Mouse (Mus musculus) hindbrain, embryonic 11.5 days (tissue): ENCODE data around the gene Fcho2. TPM values are rescaled to one million over a fixed set of nuclear protein-coding genes. Genes with fewer than 3 reads are reported as not detected.

Source experiments
- ATAC-seq: fragments of 200-750 bp; cut with Nextera tagmentation; 2 replicates; pipeline ENCODE4 v1.8.0; 2017; ENCODE audit warnings: mild to moderate bottlenecking, moderate TSS enrichment, moderate library complexity; ENCODE audit not compliant: low FRiP score
- DNase-seq: peaks from one replicate; pipeline ENCODE4 v3.0.0-alpha.2; 2015; ENCODE audit warnings: low spot score
- H3K27ac ChIP-seq: fragments of 300-500 bp; sonication (generic); 2 replicates; pipeline ENCODE4 v1.5.1; 2014; ENCODE audit warnings: mild to moderate bottlenecking, low read depth, low read length
- H3K27me3 ChIP-seq: fragments of 300-500 bp; sonication (generic); 2 replicates; pipeline ENCODE4 v1.6.1; 2014; ENCODE audit warnings: mild to moderate bottlenecking, low read length, moderate library complexity, mixed read lengths; ENCODE audit not compliant: control insufficient read depth, insufficient read depth
- H3K36me3 ChIP-seq: fragments of 300-500 bp; sonication (generic); 2 replicates; pipeline ENCODE4 v1.6.1; 2014; ENCODE audit warnings: mild to moderate bottlenecking, low read length, moderate library complexity, mixed read lengths; ENCODE audit not compliant: control insufficient read depth, insufficient read depth
- H3K4me1 ChIP-seq: fragments of 300-500 bp; sonication (generic); replicated peaks from 2 replicates; pipeline ENCODE4 v1.6.1; 2014; ENCODE audit warnings: low read length, mixed read lengths; ENCODE audit not compliant: control insufficient read depth, insufficient read depth
- H3K4me2 ChIP-seq: fragments of 300-500 bp; sonication (generic); replicated peaks from 2 replicates; pipeline ENCODE4 v1.6.1; 2014; ENCODE audit warnings: mild to moderate bottlenecking, low read depth, low read length
- H3K4me3 ChIP-seq: fragments of 300-500 bp; sonication (generic); 2 replicates; pipeline ENCODE4 v1.5.1; 2014; ENCODE audit warnings: low read depth, low read length
- H3K9ac ChIP-seq: fragments of 300-500 bp; sonication (generic); 2 replicates; pipeline ENCODE4 v1.6.1; 2014; ENCODE audit warnings: low read depth, low read length
- H3K9me3 ChIP-seq: fragments of 300-500 bp; sonication (generic); 2 replicates; pipeline ENCODE4 v1.6.1; 2016; ENCODE audit warnings: low read length; ENCODE audit not compliant: control insufficient read depth
- WGBS: fragments of 180-500 bp; shearing (Covaris S2); extraction: QIAGEN DNeasy Blood & Tissue Kit; methylation state at CpG from one replicate; pipeline ENCODE4 v1.1.7; 2014; 5-methylcytosine and 5-hydroxymethylcytosine counted together
- polyA plus RNA-seq: library from polyadenylated mRNA; unstranded; fragments of >200 nt; fragmentation: Nextera tagmentation; extraction: Ambion mirVana; gene quantifications from 2 replicates; pipeline ENCODE4 v1.2.1, GENCODE M21; 2014

Fcho2 gene
- polyA plus RNA-seq, 1 experiment from 2014 or later, result 35.5 TPM

- Histone ChIP-seq H3K4me1 (no peaks in the 10 kb centered on the region), H3K36me3 (0 out of 2 replicates have a peak, but pooled peaks cover 3% of the 10 kb centered on the region), H3K4me2 (no peak overlapping the region), H3K4me3 (no peak overlapping the region), H3K9ac (no peak overlapping the region), H3K9me3 (no peaks in the 10 kb centered on the region), H3K27me3 (no peaks in the 10 kb centered on the region), H3K27ac (no peak overlapping the region)
- no peak for ATAC-seq
- no peak for DNase-seq
These were observed 71.4 kb downstream of the Fcho2 start for GRCm38 (mm10) chr13:98743829-98744228.

- no peak overlapping the region for H3K9ac ChIP-seq
- no peak overlapping the region for H3K4me2 ChIP-seq
- WGBS, result 95% methylated on average over 6 of the region's 6 CpGs
- DNase-seq (no peak), ATAC-seq (no peak)
- H3K4me1 ChIP-seq, result no peaks in the 10 kb centered on the region
- no peaks in the 10 kb centered on the region for H3K27me3 ChIP-seq
- 0 out of 2 replicates have a peak, but pooled peaks cover 3% of the 10 kb centered on the region for H3K36me3 ChIP-seq
- no peak overlapping the region for H3K27ac ChIP-seq
- no peaks in the 10 kb centered on the region for H3K9me3 ChIP-seq
- no peak overlapping the region for H3K4me3 ChIP-seq
These were observed 72.0 kb downstream of the Fcho2 start for GRCm38 (mm10) chr13:98743214-98743613.

DNA sequence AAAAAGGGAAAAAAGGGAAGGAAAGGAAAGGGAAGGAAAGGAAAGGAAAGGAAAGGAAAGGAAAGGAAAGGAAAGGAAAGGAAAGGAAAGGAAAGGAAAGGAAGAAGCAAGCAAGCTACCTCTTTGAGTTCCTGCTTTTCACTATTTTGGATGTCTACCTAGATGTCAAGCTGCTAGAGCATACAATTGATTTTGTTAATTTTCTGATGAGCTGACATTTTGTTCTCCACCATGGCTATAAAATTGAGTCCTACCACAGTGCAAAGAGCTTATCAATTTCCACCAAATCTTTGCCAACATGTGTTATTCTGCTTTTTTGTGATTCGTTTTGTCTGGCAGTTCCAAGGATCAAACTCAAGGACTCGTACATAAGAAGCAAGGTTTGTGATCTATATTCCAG is 77.0 kb downstream of the Fcho2 start:
- H3K36me3 ChIP-seq, result 0 out of 2 replicates have a peak, but pooled peaks cover 2% of the 10 kb centered on the region
- no peaks in the 10 kb centered on the region for H3K9me3 ChIP-seq
- 93% methylated on average over 2 of the region's 2 CpGs for WGBS
- no peak for ATAC-seq
- H3K4me2 ChIP-seq, result no peak overlapping the region
- no peak for DNase-seq
- H3K9ac ChIP-seq, result no peak overlapping the region
- no peaks in the 10 kb centered on the region for H3K4me1 ChIP-seq
- no peak overlapping the region for H3K27ac ChIP-seq
- no peak overlapping the region for H3K4me3 ChIP-seq
- no peaks in the 10 kb centered on the region for H3K27me3 ChIP-seq

GRCm38 (mm10) chr13:98733292-98733691 is 82.0 kb downstream of the Fcho2 start:
- H3K4me3 ChIP-seq, result no peak overlapping the region
- 76% methylated on average over 3 of the region's 3 CpGs for WGBS
- no peak overlapping the region for H3K9ac ChIP-seq
- no peaks in the 10 kb centered on the region for H3K4me1 ChIP-seq
- no peaks in the 10 kb centered on the region for H3K9me3 ChIP-seq
- H3K27me3 ChIP-seq, result no peaks in the 10 kb centered on the region
- H3K27ac ChIP-seq, result no peak overlapping the region
- ATAC-seq (no peak), DNase-seq (no peak)
- no peak overlapping the region for H3K4me2 ChIP-seq
- peaks cover 2% of the 10 kb centered on the region; the same call in 1 of the 2 replicates for H3K36me3 ChIP-seq

DNA sequence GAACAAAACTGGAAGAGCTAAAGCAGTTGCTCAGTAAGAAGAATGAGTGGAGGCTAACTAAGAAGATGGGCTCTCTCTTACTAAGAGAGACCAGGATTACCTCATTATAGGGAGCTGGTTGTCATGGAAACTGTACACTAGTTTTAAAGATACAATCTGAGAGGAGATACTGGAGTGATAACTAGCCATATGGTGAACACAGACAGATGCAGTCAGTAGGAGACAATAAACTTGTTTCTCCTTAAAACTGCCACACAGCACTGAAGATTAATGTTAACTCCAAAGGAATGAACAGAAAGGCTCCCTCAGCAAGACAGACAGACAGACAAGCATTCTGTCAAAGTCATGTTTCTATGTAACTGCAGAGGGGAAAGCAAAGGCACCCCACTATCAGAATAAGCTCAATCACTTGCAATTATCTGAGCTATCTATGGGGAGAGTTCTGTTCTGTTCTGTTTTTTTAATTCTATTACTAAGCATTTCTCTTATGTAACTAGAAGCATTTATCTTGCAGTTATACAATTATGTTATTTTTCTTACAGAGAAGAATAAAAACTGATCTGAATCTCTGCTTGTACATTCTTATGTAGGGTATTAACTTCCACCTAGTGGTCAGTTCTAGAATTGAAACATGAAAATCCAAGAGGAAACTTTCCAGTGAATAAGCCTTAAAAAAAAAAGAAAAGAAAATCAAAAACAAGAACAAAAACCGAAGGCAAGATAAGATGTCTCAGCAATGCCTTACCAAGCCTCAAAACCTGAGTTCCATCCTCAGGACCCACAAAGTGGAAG is 85.8 kb downstream of the Fcho2 start:
- H3K9me3 ChIP-seq, result no peaks in the 10 kb centered on the region
- DNase-seq (no peak), ATAC-seq (no peak)
- no peaks in the 10 kb centered on the region for H3K4me1 ChIP-seq
- no peak overlapping the region for H3K4me3 ChIP-seq
- no peaks in the 10 kb centered on the region for H3K27me3 ChIP-seq
- 76% methylated on average over 1 of the region's 1 CpGs for WGBS
- H3K4me2 ChIP-seq, result no peak overlapping the region
- peaks cover 2% of the 10 kb centered on the region; the same call in 1 of the 2 replicates for H3K36me3 ChIP-seq
- no peak overlapping the region for H3K27ac ChIP-seq
- H3K9ac ChIP-seq, result no peak overlapping the region

DNA sequence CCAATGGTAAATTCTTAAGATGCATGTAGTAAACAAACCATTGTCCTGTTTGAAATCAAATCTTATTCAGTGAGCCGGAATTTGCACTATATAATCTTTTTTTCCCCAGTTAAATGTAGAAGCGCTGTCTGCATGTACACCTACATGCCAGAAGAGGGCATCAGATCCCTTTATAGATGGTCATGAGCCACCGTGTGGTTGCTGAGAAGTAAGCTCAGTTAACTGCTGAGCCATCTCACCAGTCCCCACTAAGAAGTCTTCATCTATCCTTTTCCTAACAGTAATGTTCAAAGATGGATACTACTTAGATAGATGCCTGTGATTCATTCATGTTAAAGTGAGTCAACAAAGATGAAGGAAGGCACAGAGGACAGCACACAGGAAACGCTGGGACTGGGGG is 88.8 kb downstream of the Fcho2 start:
- DNase-seq (peak; percentile 23), ATAC-seq (no peak)
- no peak overlapping the region for H3K4me3 ChIP-seq
- H3K4me1 ChIP-seq, result no peaks in the 10 kb centered on the region
- H3K9me3 ChIP-seq, result no peaks in the 10 kb centered on the region
- whole genome bisulfite sequencing, result 71% methylated on average over 4 of the region's 4 CpGs
- no peak overlapping the region for H3K27ac ChIP-seq
- H3K9ac ChIP-seq, result no peak overlapping the region
- H3K4me2 ChIP-seq, result no peak overlapping the region
- H3K36me3 ChIP-seq, result peaks cover 2% of the 10 kb centered on the region; the same call in 1 of the 2 replicates
- H3K27me3 ChIP-seq, result no peaks in the 10 kb centered on the region

GRCm38 (mm10) chr13:98723430-98723829 is 91.8 kb downstream of the Fcho2 start:
- no peak for ATAC-seq
- 92% methylated on average over 1 of the region's 1 CpGs for WGBS
- Histone ChIP-seq H3K4me3 (no peak overlapping the region), H3K27ac (no peak overlapping the region), H3K4me1 (no peaks in the 10 kb centered on the region), H3K36me3 (no peaks in the 10 kb centered on the region), H3K27me3 (no peaks in the 10 kb centered on the region), H3K4me2 (no peak overlapping the region), H3K9me3 (no peaks in the 10 kb centered on the region), H3K9ac (no peak overlapping the region)
- no peak for DNase-seq

DNA sequence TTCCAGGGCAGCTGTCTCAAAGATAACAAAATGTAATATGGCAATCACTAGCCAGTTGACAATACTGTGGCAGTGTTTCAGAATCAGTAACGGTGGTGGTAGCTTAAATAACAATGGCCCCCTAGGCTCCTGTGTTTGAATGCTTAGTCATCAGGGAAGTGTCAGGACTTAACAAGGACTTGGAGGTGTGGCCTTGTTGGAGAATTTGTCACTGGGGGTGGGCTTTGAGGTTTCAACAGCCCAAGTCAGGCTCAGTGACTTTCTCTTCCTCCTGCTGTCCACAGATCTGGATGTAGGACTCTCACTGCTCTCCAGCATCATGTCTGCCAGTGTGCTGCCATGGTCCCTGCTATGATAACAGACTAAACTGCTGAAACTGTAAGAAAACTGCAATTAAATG is 93.0 kb downstream of the Fcho2 start:
- H3K4me1 ChIP-seq, result no peaks in the 10 kb centered on the region
- H3K27ac ChIP-seq, result no peak overlapping the region
- H3K36me3 ChIP-seq, result no peaks in the 10 kb centered on the region
- H3K9me3 ChIP-seq, result no peaks in the 10 kb centered on the region
- WGBS, result 50% methylated on average over 1 of the region's 1 CpGs
- H3K9ac ChIP-seq, result no peak overlapping the region
- no peaks in the 10 kb centered on the region for H3K27me3 ChIP-seq
- H3K4me2 ChIP-seq, result no peak overlapping the region
- DNase-seq (no peak), ATAC-seq (no peak)
- H3K4me3 ChIP-seq, result no peak overlapping the region

GRCm38 (mm10) chr13:98716176-98716575 is 99.1 kb downstream of the Fcho2 start:
- DNase-seq (no peak), ATAC-seq (no peak)
- 89% methylated on average over 8 of the region's 8 CpGs for WGBS
- Histone ChIP-seq H3K4me3 (no peak overlapping the region), H3K4me2 (no peak overlapping the region), H3K27me3 (no peaks in the 10 kb centered on the region), H3K9ac (no peak overlapping the region), H3K27ac (no peak overlapping the region), H3K9me3 (no peaks in the 10 kb centered on the region), H3K4me1 (no peaks in the 10 kb centered on the region), H3K36me3 (no peaks in the 10 kb centered on the region)
